ENCODE assay signal across 13 mouse cellular contexts in genomic region chr13:109546337-109546736, GRCm38 (mm10).
A peak's percentile ranks its signal among the peaks of the same experiment; 100 is the strongest.
DNase-seq lines count a peak whose midpoint lies in the region; ATAC-seq and TF ChIP-seq lines count a peak whose summit lies in the region.
"Had no signal": no experiment of that assay in that cellular context is flagged by ENCODE, and none has a peak within 500 bp of the region (broad histone marks: within the 10 kb centered on the region; RNA-seq: fewer than 3 reads in every experiment).

No protein-coding gene starts in this region.

- intact Hi-C loops in gastrocnemius, adult 2 months (cut with DNase I) = loop anchor here (2.0 to 10.0 kb wide), 3 partner anchors 102 to 202 kb away; no protein-coding TSS in a partner anchor

- DNase-seq in gastrocnemius, adult 2 months = no peak
- no peak for DNase-seq in gastrocnemius, adult 8-10 months (ENCODE audit: low spot score in 2 of 2)
- DNase-seq in CD4-positive helper T cell, adult 2 months (ENCODE audit: low read depth, low spot score) = peak; percentile 59
- peak; percentile 32 to 39 for DNase-seq in cerebellum, postnatal 36 days
- no peak for DNase-seq in layer of hippocampus, adult 9-10 months (ENCODE audit: low spot score)
- DNase-seq in ovary, postnatal 10 days (ENCODE audit: low spot score) = no peak
- DNase-seq in heart, adult 11 months = no peak
- DNase-seq: adrenal gland, adult 8-10 months; liver, embryonic 13.5 days had no signal

- TF ChIP-seq CTCF in gastrocnemius, adult 2 months (IDR thresholded peaks at IDR 0.05) = no peak

- peak overlapping the region; percentile 61 for H3K4me3 ChIP-seq in gastrocnemius, adult 2 months
- H3K4me3 ChIP-seq: hindbrain, embryonic 12.5 days; liver, embryonic 13.5 days; neural tube, embryonic 12.5 days had no signal

- peak overlapping the region; percentile 70 for H3K27ac ChIP-seq in gastrocnemius, adult 2 months
- H3K27ac ChIP-seq: hindbrain, embryonic 12.5 days; liver, embryonic 13.5 days; neural tube, embryonic 12.5 days had no signal

- peak; percentile 61 for ATAC-seq in megakaryocyte, adult 5-6 weeks (ENCODE audit: poor library complexity, severe bottlenecking)
- ATAC-seq: forebrain, embryonic 14.5 days had no signal

Comparison
In these comparisons a context has a peak if more than half of its experiments do, and no peak if none do; other contexts are left out.
1. DNase-seq: peak in CD4-positive helper T cell, adult 2 months (single experiment) and cerebellum, postnatal 36 days (2 of 2); none in gastrocnemius, adult 2 months (single experiment), gastrocnemius, adult 8-10 months (0 of 2), layer of hippocampus, adult 9-10 months (single experiment), ovary, postnatal 10 days (single experiment) and heart, adult 11 months (single experiment).